Comparison of ENCODE assay signal across 8 mouse cellular contexts in the genomic region with DNA sequence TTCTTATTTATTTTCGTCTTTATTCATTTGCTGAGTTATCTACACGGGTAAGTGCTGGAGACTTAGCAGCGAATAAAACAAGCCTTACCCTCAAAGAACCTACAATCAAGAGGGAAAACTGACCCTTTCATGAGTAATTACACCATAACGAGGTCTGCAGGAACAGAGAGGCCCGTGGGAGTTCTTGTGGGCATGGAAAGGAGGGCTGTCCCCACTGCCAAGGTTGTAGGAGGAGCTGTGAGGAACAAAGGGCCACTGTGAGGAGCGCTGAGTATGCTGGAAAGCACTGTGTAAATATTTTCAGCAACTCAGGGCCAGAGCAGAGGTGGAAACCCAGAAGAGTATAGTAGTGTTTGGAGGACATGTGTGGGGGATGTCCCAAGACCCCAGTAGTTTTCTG.
DNase-seq lines count a peak whose midpoint lies in the region; ATAC-seq lines count a peak whose summit lies in the region.

No protein-coding gene starts in this region.

- H3K9ac ChIP-seq in forebrain, embryonic 11.5 days (ENCODE audit: low read length) = 0 out of 2 replicates have a peak overlapping the region, but pooled peaks have one; percentile 2
- 0 out of 2 replicates have a peak overlapping the region, but pooled peaks have one; percentile 29 for H3K9ac ChIP-seq in neural tube, embryonic 11.5 days (ENCODE audit: low read length)

- H3K27me3 ChIP-seq in forebrain, embryonic 11.5 days (ENCODE audit: control insufficient read depth, insufficient read depth, low read length) = no peaks in the 10 kb centered on the region
- H3K27me3 ChIP-seq in neural tube, embryonic 11.5 days (ENCODE audit: control insufficient read depth, insufficient read depth, low read length) = no peaks in the 10 kb centered on the region

- intact Hi-C loops in left cerebral cortex, postnatal 14 days (cut with DNase I) = no loop called here

- peak; percentile 93 for ATAC-seq in forebrain, embryonic 11.5 days (replicated peaks; ENCODE audit: low FRiP score)
- ATAC-seq in neural tube, embryonic 11.5 days (ENCODE audit: insufficient read depth, low FRiP score, low TSS enrichment) = peak; percentile 68

- H3K9me3 ChIP-seq in forebrain, embryonic 11.5 days (ENCODE audit: control insufficient read depth, low read length) = no peaks in the 10 kb centered on the region
- no peaks in the 10 kb centered on the region for H3K9me3 ChIP-seq in neural tube, embryonic 11.5 days (ENCODE audit: control insufficient read depth, low read length)

- H3K27ac ChIP-seq in forebrain, embryonic 11.5 days (ENCODE audit: low read depth, low read length) = peak overlapping the region; percentile 88
- peak overlapping the region; percentile 47 for H3K27ac ChIP-seq in neural tube, embryonic 11.5 days (ENCODE audit: low read depth, low read length)

- WGBS in forebrain, embryonic 11.5 days = 22% methylated on average over 6 of the region's 6 CpGs
- 18% methylated on average over 6 of the region's 6 CpGs for WGBS in neural tube, embryonic 11.5 days

- H3K4me3 ChIP-seq in forebrain, embryonic 11.5 days (ENCODE audit: low read depth, low read length) = no peak overlapping the region
- no peak overlapping the region for H3K4me3 ChIP-seq in neural tube, embryonic 11.5 days (ENCODE audit: low read depth, low read length)

- no peak overlapping the region for H3K4me2 ChIP-seq in forebrain, embryonic 11.5 days (ENCODE audit: low read depth, low read length, severe bottlenecking)
- no peak overlapping the region for H3K4me2 ChIP-seq in neural tube, embryonic 11.5 days (ENCODE audit: low read depth)

- no peaks in the 10 kb centered on the region for H3K36me3 ChIP-seq in forebrain, embryonic 11.5 days (ENCODE audit: control insufficient read depth, insufficient read depth, low read length)
- no peaks in the 10 kb centered on the region for H3K36me3 ChIP-seq in neural tube, embryonic 11.5 days (ENCODE audit: control insufficient read depth, insufficient read depth, low read length)

- DNase-seq in ovary, adult 18-20 months (ENCODE audit: low spot score) = peak; percentile 76
- DNase-seq in ovary, postnatal 10 days (ENCODE audit: low spot score) = no peak
- DNase-seq in forebrain, embryonic 11.5 days (ENCODE audit: low spot score) = peak; percentile 81
- peak; percentile 22 to 36 for DNase-seq in left cerebral cortex, postnatal 14 days (ENCODE audit: low spot score in 2 of 2)
- peak; percentile 70 for DNase-seq in neural tube, embryonic 11.5 days (ENCODE audit: low spot score)
- DNase-seq in thymus, postnatal 0 days (ENCODE audit: low spot score) = no peak
- no peak for DNase-seq in cerebellum, postnatal 25 days
- DNase-seq in cerebellum, adult 11 months = no peak

- H3K4me1 ChIP-seq in forebrain, embryonic 11.5 days (replicated peaks; ENCODE audit: control insufficient read depth, insufficient read depth, low read length) = peaks cover 6% of the 10 kb centered on the region; the same call in 1 of the 2 replicates
- peaks cover 13% of the 10 kb centered on the region for H3K4me1 ChIP-seq in neural tube, embryonic 11.5 days (ENCODE audit: control insufficient read depth, insufficient read depth, low read length)

Comparison
In these comparisons a context has a peak if more than half of its experiments do, and no peak if none do; other contexts are left out.
1. DNase-seq: peak in ovary, adult 18-20 months (single experiment), forebrain, embryonic 11.5 days (single experiment), left cerebral cortex, postnatal 14 days (2 of 2) and neural tube, embryonic 11.5 days (single experiment); none in ovary, postnatal 10 days (single experiment), thymus, postnatal 0 days (single experiment), cerebellum, postnatal 25 days (0 of 2) and cerebellum, adult 11 months (single experiment).